In genomic region chr16:34000715-34001114, GRCm38 (mm10) we compare ENCODE assay signal across 16 mouse cellular contexts. TPM values are rescaled to one million over a fixed set of nuclear protein-coding genes. Genes with fewer than 3 reads are reported as not detected.
DNase-seq lines count a peak whose midpoint lies in the region; ATAC-seq lines count a peak whose summit lies in the region.
"Had no signal": no experiment of that assay in that cellular context is flagged by ENCODE, and none has a peak within 500 bp of the region (broad histone marks: within the 10 kb centered on the region; RNA-seq: fewer than 3 reads in every experiment).

No protein-coding gene starts in this region.

- H3K27me3 ChIP-seq in midbrain, embryonic 10.5 days (ENCODE audit: low read depth, poor library complexity, severe bottlenecking), result no peaks in the 10 kb centered on the region
- H3K27me3 ChIP-seq in hindbrain, embryonic 12.5 days, result no peaks in the 10 kb centered on the region
- H3K27me3 ChIP-seq: neural tube, embryonic 15.5 days had no signal

- H3K4me2 ChIP-seq in hindbrain, embryonic 12.5 days (replicated peaks), result no peak overlapping the region
- H3K4me2 ChIP-seq: forebrain, embryonic 13.5 days; liver, embryonic 15.5 days; midbrain, embryonic 11.5 days; neural tube, embryonic 15.5 days had no signal

- intact Hi-C loops in gastrocnemius, postnatal 14 days (cut with DNase I; ENCODE audit: low total_unique reads), result loop anchor here (2.0 kb wide), 1 partner anchor 114 kb away; no protein-coding TSS in a partner anchor

- no peak overlapping the region for H3K27ac ChIP-seq in midbrain, embryonic 10.5 days (replicated peaks)
- H3K27ac ChIP-seq in hindbrain, embryonic 12.5 days, result no peak overlapping the region
- H3K27ac ChIP-seq: forebrain, embryonic 13.5 days; liver, embryonic 15.5 days; neural tube, embryonic 15.5 days had no signal

- DNase-seq in 3134 (ENCODE audit: extremely low read depth, insufficient read length, low spot score), result peak; percentile 74
- peak; percentile 96 for DNase-seq in 3T3-L1 (ENCODE audit: low read depth, low spot score)
- DNase-seq in gastrocnemius, postnatal 14 days, result peak; percentile 30
- DNase-seq in lung, postnatal 10 days, result peak; percentile 22
- DNase-seq in thymus, postnatal 4 days, result no peak
- DNase-seq in midbrain, embryonic 10.5 days (ENCODE audit: low spot score), result no peak
- DNase-seq: cerebellum, adult 11 months; embryo, embryonic 11 days; kidney, adult 18-20 months; spleen, adult 18-20 months; thymus, adult 18-20 months had no signal

- H3K9me3 ChIP-seq in midbrain, embryonic 10.5 days (replicated peaks), result no peaks in the 10 kb centered on the region
- H3K9me3 ChIP-seq in hindbrain, embryonic 12.5 days (replicated peaks), result no peaks in the 10 kb centered on the region
- H3K9me3 ChIP-seq: forebrain, embryonic 13.5 days; liver, embryonic 15.5 days; neural tube, embryonic 15.5 days had no signal

- no peak overlapping the region for H3K4me3 ChIP-seq in midbrain, embryonic 10.5 days
- no peak overlapping the region for H3K4me3 ChIP-seq in hindbrain, embryonic 12.5 days
- H3K4me3 ChIP-seq: forebrain, embryonic 13.5 days; liver, embryonic 15.5 days; neural tube, embryonic 15.5 days had no signal

- no peaks in the 10 kb centered on the region for H3K36me3 ChIP-seq in midbrain, embryonic 10.5 days
- no peaks in the 10 kb centered on the region for H3K36me3 ChIP-seq in hindbrain, embryonic 12.5 days
- H3K36me3 ChIP-seq: liver, embryonic 15.5 days; neural tube, embryonic 15.5 days had no signal

- peaks cover 8% of the 10 kb centered on the region for H3K4me1 ChIP-seq in midbrain, embryonic 10.5 days
- H3K4me1 ChIP-seq in hindbrain, embryonic 12.5 days, result peaks cover 22% of the 10 kb centered on the region

- no peak for ATAC-seq in hindbrain, embryonic 12.5 days (ENCODE audit: low FRiP score)
- ATAC-seq: forebrain, embryonic 13.5 days had no signal

- H3K9ac ChIP-seq in hindbrain, embryonic 12.5 days, result no peak overlapping the region
- H3K9ac ChIP-seq: forebrain, embryonic 13.5 days; liver, embryonic 15.5 days; neural tube, embryonic 15.5 days had no signal

- WGBS in midbrain, embryonic 10.5 days, result 90% methylated on average over 8 of the region's 8 CpGs
- 88% methylated on average over 8 of the region's 8 CpGs for WGBS in hindbrain, embryonic 12.5 days

RNA-seq across cellular contexts. Expression of gene Umps, which starts 33.9 kb away (rescaled TPM):
- total RNA-seq in gastrocnemius, postnatal 14 days (2021), result 1 to 10 TPM; 5.3 to 7.0 TPM
- polyA plus RNA-seq in midbrain, embryonic 10.5 days (2016; fragmentation: Nextera tagmentation; extraction: Ambion mirVana), result 82.5 and 95.8 TPM in 2 replicates
- polyA plus RNA-seq in hindbrain, embryonic 12.5 days (2016; fragmentation: Nextera tagmentation; extraction: Ambion mirVana), result 38.2 and 39.4 TPM in 2 replicates

Comparison
In these comparisons a context has a peak if more than half of its experiments do, and no peak if none do; other contexts are left out.
1. DNase-seq: peak in 3134 (single experiment), 3T3-L1 (single experiment), gastrocnemius, postnatal 14 days (single experiment) and lung, postnatal 10 days (single experiment); none in thymus, postnatal 4 days (single experiment) and midbrain, embryonic 10.5 days (single experiment).